Mouse (Mus musculus): ENCODE measurements around the gene Vmn2r23. TPM values are rescaled to one million over a fixed set of nuclear protein-coding genes. Genes with fewer than 3 reads are reported as not detected.
"Not testable (repeated sequence)": the region's sequence is repeated elsewhere in the genome, so short reads cannot be mapped to it uniquely, and the experiment has no call there.

Gene Vmn2r23
- not detected in 2 replicates for polyA plus RNA-seq (2011; ENCODE audit: insufficient read depth, insufficient read length, low replicate concordance, missing spikeins)

DNA sequence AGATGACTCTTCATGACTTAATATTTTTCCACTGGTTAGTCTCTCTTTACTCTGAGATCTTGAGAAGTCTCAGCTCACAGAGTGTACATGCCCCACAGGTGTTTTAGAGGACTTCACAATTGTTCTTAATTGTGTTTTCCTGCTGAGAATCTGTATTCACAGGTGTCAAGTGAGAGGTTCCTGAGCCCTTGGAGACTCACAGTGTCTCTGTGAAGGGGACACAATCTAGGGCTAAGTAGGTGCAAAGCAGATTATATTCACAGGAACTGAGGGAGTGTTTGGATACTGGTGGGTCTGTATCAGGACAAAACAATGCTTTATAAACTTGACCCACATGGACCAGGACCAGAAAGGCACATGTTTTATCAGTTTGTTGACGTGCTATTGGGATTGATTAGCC lies at the start of gene Vmn2r23:
Vmn2r23 (plus strand) TSS at position 301 of the 400 bp plus-strand sequence.
- WGBS: 63% methylated on average over 1 of the region's 1 CpGs
- Histone ChIP-seq H3K4me1 (ENCODE audit: control insufficient read depth, insufficient read depth, low read length) (no peaks in the 10 kb centered on the region), H3K4me3 (replicated peaks; ENCODE audit: control insufficient read depth, low read depth, low read length) (no peak within 1 kb of the TSS), H3K27ac (ENCODE audit: control insufficient read depth, insufficient read depth, low read depth, low read length, poor library complexity) (no peak within 1 kb of the TSS)
- TF ChIP-seq CTCF (IDR thresholded peaks at IDR 0.05; ENCODE audit: control insufficient read depth, insufficient read depth, low read length): no peak
- no peak for TF ChIP-seq POLR2A (IDR thresholded peaks at IDR 0.05; ENCODE audit: borderline replicate concordance, control insufficient read depth, low read depth, low read length)

DNA sequence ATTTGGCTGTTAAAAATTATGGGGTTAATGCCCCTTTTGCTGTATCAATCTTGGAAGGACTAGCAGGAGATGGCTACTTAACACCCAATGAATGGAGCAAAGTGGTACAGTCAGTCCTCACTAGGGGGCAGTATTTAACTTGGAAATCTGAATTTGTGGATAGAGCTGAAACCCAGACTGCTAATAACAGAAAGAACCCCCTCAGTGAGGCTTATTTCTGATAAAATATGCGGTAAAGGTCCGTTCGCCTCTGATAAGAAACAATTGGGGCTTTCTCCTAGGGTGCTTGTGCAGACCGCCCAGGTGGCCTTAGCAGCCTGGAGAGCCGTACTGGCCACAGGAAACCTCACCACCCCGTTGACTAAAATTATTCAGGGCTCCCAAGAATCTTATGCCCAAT lies 45.4 kb upstream of the Vmn2r23 start:
- 30% methylated on average over 6 of the region's 6 CpGs for WGBS
- Histone ChIP-seq H3K4me3 (replicated peaks; ENCODE audit: control insufficient read depth, low read depth, low read length) (no peak overlapping the region), H3K4me1 (ENCODE audit: control insufficient read depth, insufficient read depth, low read length) (no peaks in the 10 kb centered on the region), H3K27ac (ENCODE audit: control insufficient read depth, insufficient read depth, low read depth, low read length, poor library complexity) (no peak overlapping the region)
- TF ChIP-seq CTCF (IDR thresholded peaks at IDR 0.05; ENCODE audit: control insufficient read depth, insufficient read depth, low read length) (no peak), POLR2A (IDR thresholded peaks at IDR 0.05; ENCODE audit: borderline replicate concordance, control insufficient read depth, low read depth, low read length) (no peak)

DNA sequence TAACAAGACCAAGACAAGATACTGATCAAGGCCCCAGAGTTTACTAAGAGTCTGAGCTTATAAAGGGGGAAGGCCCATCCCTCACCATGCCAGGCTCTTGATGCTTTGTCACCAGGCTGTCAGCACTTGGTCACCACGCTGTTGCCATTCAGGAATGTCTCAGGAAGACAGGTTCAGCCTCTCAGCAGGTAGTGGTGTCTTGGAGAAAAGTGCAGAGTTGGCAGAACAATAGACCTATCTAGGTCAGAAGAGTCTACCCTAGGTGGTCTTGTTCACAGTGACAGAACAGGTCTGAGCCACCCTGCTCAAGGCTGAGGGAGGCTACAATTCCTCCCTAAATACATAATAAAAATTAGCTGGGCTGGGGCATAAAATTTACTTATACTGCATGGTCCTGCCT lies 5.8 kb upstream of the Vmn2r23 start:
- H3K27ac ChIP-seq (ENCODE audit: control insufficient read depth, insufficient read depth, low read depth, low read length, poor library complexity); H3K4me1 ChIP-seq (ENCODE audit: control insufficient read depth, insufficient read depth, low read length); H3K4me3 ChIP-seq (replicated peaks; ENCODE audit: control insufficient read depth, low read depth, low read length): not testable (repeated sequence)
- 44% methylated on average over 1 of the region's 1 CpGs for WGBS

DNA sequence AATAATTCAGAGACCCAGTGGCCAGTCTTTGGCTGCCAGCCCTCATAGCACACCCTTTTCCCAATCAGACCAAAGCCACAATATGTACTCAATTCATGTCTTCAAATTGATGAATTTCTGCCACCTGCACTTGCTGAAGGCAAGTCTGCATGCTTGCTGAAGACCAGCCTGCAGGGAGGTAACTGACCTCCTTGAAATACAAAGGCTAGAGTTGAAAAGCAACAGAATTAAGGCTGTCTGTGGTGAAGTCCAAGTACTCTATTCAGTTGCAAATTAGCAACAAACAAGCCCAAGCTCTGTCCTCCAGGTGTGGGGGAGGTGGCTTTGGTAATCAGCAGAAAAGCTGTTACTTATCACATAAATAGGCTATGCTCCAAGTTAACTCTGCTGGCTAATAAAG lies 5.3 kb upstream of the Vmn2r23 start:
- TF ChIP-seq CTCF (IDR thresholded peaks at IDR 0.05; ENCODE audit: control insufficient read depth, insufficient read depth, low read length) (no peak), POLR2A (IDR thresholded peaks at IDR 0.05; ENCODE audit: borderline replicate concordance, control insufficient read depth, low read depth, low read length) (no peak)
- Histone ChIP-seq H3K27ac (ENCODE audit: control insufficient read depth, insufficient read depth, low read depth, low read length, poor library complexity) (no peak overlapping the region), H3K4me3 (replicated peaks; ENCODE audit: control insufficient read depth, low read depth, low read length) (no peak overlapping the region), H3K4me1 (ENCODE audit: control insufficient read depth, insufficient read depth, low read length) (no peaks in the 10 kb centered on the region)

DNA sequence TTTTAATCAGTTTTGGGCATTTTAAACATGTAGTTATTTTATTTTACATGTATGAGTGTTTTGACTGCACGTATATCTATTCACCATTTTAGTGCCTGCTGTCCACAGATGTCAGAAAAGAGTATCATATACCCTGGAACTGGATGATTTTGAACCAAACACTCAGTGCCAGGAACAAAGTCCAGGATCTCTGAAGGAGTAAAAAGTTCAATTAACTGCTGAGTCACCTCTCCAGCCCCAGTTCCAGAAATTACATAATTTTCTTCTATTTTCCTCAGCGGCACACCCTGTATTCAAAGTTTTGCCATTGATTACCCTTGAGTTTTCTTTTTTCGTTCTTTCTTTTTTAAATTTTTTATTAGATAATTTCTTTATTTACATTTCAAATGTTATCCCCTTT lies 67.6 kb downstream of the Vmn2r23 start:
- WGBS: 75% methylated on average over 3 of the region's 3 CpGs
- Histone ChIP-seq H3K4me3 (replicated peaks; ENCODE audit: control insufficient read depth, low read depth, low read length) (no peak overlapping the region), H3K27ac (ENCODE audit: control insufficient read depth, insufficient read depth, low read depth, low read length, poor library complexity) (no peak overlapping the region), H3K4me1 (ENCODE audit: control insufficient read depth, insufficient read depth, low read length) (no peaks in the 10 kb centered on the region)
- no peak for TF ChIP-seq CTCF (IDR thresholded peaks at IDR 0.05; ENCODE audit: control insufficient read depth, insufficient read depth, low read length)
- no peak for TF ChIP-seq POLR2A (IDR thresholded peaks at IDR 0.05; ENCODE audit: borderline replicate concordance, control insufficient read depth, low read depth, low read length)

DNA sequence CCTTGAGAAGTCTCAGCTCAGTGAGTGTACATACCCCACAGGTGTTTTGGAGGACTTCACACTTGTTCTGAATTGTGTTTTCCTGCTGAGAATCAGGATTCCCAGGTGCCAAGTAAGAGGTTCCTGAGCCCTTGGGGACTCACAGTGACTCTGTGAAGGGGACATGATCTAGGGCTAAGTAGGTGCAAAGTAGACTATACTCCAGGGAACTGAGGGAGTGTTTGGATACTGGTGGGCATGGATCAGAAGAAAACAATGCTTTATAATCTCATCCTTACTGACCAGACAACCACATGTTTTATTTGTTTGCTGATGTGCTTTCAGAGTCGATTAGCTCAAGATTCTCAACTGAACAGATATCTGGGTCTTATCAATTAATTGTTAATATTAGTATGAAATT lies 76.1 kb downstream of the Vmn2r23 start, which contains the start of gene Vmn2r24:
Vmn2r24 (plus strand) TSS at position 301 of the 400 bp plus-strand sequence.
- 73% methylated on average over 1 of the region's 1 CpGs for WGBS
- H3K4me3 ChIP-seq (replicated peaks; ENCODE audit: control insufficient read depth, low read depth, low read length): no peak within 1 kb of the TSS
- TF ChIP-seq CTCF (IDR thresholded peaks at IDR 0.05; ENCODE audit: control insufficient read depth, insufficient read depth, low read length) (no peak), POLR2A (IDR thresholded peaks at IDR 0.05; ENCODE audit: borderline replicate concordance, control insufficient read depth, low read depth, low read length) (no peak)

DNA sequence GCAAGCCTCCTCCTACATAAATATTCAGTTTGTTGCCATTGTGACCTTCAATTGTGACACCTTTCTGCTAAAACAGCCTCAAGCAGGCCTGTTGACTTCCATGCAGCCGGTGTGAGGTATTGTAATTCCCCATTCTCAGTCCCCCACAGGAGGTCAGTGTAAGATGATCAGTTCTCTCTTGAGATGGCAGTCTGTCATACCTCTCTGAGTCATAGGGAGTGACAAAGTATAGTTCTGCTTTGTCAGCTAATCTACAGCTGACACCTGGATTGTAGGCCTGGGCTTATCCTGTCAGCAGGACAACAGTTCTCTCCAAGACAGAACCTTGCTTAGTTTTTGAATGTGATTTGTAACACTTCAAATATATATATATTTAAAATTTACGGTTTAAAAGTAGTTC lies 82.4 kb downstream of the Vmn2r23 start:
- H3K27ac ChIP-seq (ENCODE audit: control insufficient read depth, insufficient read depth, low read depth, low read length, poor library complexity): no peak overlapping the region
- 62% methylated on average over 2 of the region's 2 CpGs for WGBS
- TF ChIP-seq POLR2A (IDR thresholded peaks at IDR 0.05; ENCODE audit: borderline replicate concordance, control insufficient read depth, low read depth, low read length): no peak
- no peak for TF ChIP-seq CTCF (IDR thresholded peaks at IDR 0.05; ENCODE audit: control insufficient read depth, insufficient read depth, low read length)
- no peaks in the 10 kb centered on the region for H3K4me1 ChIP-seq (ENCODE audit: control insufficient read depth, insufficient read depth, low read length)
- no peak overlapping the region for H3K4me3 ChIP-seq (replicated peaks; ENCODE audit: control insufficient read depth, low read depth, low read length)

More for the DNA sequence above, 76.1 kb downstream of the Vmn2r23 start, which contains the start of gene Vmn2r24:
- Histone ChIP-seq H3K27ac (ENCODE audit: control insufficient read depth, insufficient read depth, low read depth, low read length, poor library complexity) (no peak within 1 kb of the TSS), H3K4me1 (ENCODE audit: control insufficient read depth, insufficient read depth, low read length) (no peaks in the 10 kb centered on the region)

DNA sequence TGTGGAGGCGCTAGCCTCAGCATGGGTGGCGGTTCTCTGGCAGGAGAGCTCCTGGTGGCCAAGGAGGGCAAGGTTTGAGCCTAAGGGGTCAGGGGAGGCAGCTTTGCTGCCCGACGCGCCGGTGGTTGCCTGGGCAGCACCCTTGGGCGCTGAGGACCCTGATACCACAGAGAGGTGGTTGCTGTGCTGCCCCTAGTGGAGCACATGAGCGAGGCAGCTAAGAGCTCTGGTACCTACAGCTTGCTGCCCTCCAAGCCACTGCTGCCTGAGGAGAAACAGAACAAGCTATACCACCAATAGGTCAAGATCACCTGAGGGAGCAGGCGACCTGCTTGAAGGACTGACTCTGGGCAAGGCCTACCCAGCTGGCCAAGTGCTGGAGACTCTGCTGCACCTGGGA lies 91.3 kb downstream of the Vmn2r23 start:
- 59% methylated on average over 9 of the region's 9 CpGs for WGBS
- Histone ChIP-seq H3K4me3 (replicated peaks; ENCODE audit: control insufficient read depth, low read depth, low read length) (no peak overlapping the region), H3K4me1 (ENCODE audit: control insufficient read depth, insufficient read depth, low read length) (no peaks in the 10 kb centered on the region), H3K27ac (ENCODE audit: control insufficient read depth, insufficient read depth, low read depth, low read length, poor library complexity) (no peak overlapping the region)
- TF ChIP-seq POLR2A (IDR thresholded peaks at IDR 0.05; ENCODE audit: borderline replicate concordance, control insufficient read depth, low read depth, low read length) (no peak), CTCF (IDR thresholded peaks at IDR 0.05; ENCODE audit: control insufficient read depth, insufficient read depth, low read length) (no peak)

Other genes with a start within 250 kb of the Vmn2r23 start
- not detected in 2 replicates for gene Vmn2r21, start 169.3 kb upstream of the Vmn2r23 start, polyA plus RNA-seq (2011; ENCODE audit: insufficient read depth, insufficient read length, low replicate concordance, missing spikeins)
- not detected in 2 replicates for gene Vmn2r22, start 51.9 kb upstream of the Vmn2r23 start, polyA plus RNA-seq (2011; ENCODE audit: insufficient read depth, insufficient read length, low replicate concordance, missing spikeins)
- gene Vmn2r24, start 76.2 kb downstream of the Vmn2r23 start, polyA plus RNA-seq (2011; ENCODE audit: insufficient read depth, insufficient read length, low replicate concordance, missing spikeins): not detected in 2 replicates
- gene Vmn2r25, start 150.8 kb downstream of the Vmn2r23 start, polyA plus RNA-seq (2011; ENCODE audit: insufficient read depth, insufficient read length, low replicate concordance, missing spikeins): 0.14 and 0.27 TPM in 2 replicates

Data from bone marrow, adult 2 months (tissue).